Mouse (Mus musculus) hindlimb bud, embryonic 11.5 days (tissue): ENCODE measurements around the gene Zfp451.

Experiments
- DNase-seq: peaks from one replicate; pipeline ENCODE4 v3.0.0-alpha.2; 2012; ENCODE audit warnings: low read depth, low spot score; ENCODE audit errors: extremely low spot score

Gene Zfp451

GRCm38 (mm10) chr1:33720231-33720630 is 94.2 kb downstream of the Zfp451 start:
- no peak for DNase-seq

- peak; percentile 47 for DNase-seq
Measured at GRCm38 (mm10) chr1:33719733-33720225, 94.6 kb downstream of the Zfp451 start, which contains the start of gene Rab23. Gene Rab23, plus strand, starts transcription at chr1:33719887.

- DNase-seq, result no peak
Measured at GRCm38 (mm10) chr1:33717636-33718035, 96.8 kb downstream of the Zfp451 start.

- DNase-seq, result no peak
Measured at GRCm38 (mm10) chr1:33714796-33715195, 99.6 kb downstream of the Zfp451 start.

- no peak for DNase-seq
Measured at GRCm38 (mm10) chr1:33712026-33712425, 102.4 kb downstream of the Zfp451 start.
